Mouse (Mus musculus) heart, adult 2 months (tissue): Measurements from ENCODE around the gene Mas1. TPM values are rescaled to one million over a fixed set of nuclear protein-coding genes. Genes with fewer than 3 reads are reported as not detected.

Source experiments
- DNase-seq, 2 experiments: peaks; one replicate each; pipeline ENCODE4 v3.0.0; 2021
- H3K27ac ChIP-seq: fragments of 200-600 bp; 2 replicates; pipeline ENCODE4 v1.8.1; 2022
- H3K27me3 ChIP-seq: fragments of 200-500 bp; 2 replicates; pipeline ENCODE4 v1.6.1; 2012; ENCODE audit warnings: mild to moderate bottlenecking, low read length, inconsistent platforms, mixed read lengths; ENCODE audit not compliant: control insufficient read depth, insufficient read depth
- H3K36me3 ChIP-seq: fragments of 200-500 bp; 2 replicates; pipeline ENCODE4 v1.6.1; 2012; ENCODE audit warnings: low read length, inconsistent platforms; ENCODE audit not compliant: control insufficient read depth, insufficient read depth
- H3K4me1 ChIP-seq: fragments of 200-500 bp; 2 replicates; pipeline ENCODE4 v1.6.1; 2011; ENCODE audit warnings: low read length; ENCODE audit not compliant: control insufficient read depth, insufficient read depth
- H3K4me3 ChIP-seq: fragments of 200-600 bp; 2 replicates; pipeline ENCODE4 v1.8.1; 2022
- H3K79me2 ChIP-seq: fragments of 200-500 bp; replicated peaks from 2 replicates; pipeline ENCODE4 v1.6.1; 2012; ENCODE audit warnings: mild to moderate bottlenecking, inconsistent platforms, low read length, moderate library complexity, mixed read lengths; ENCODE audit not compliant: control insufficient read depth, insufficient read depth
- H3K9ac ChIP-seq: fragments of 200-500 bp; 2 replicates; pipeline ENCODE4 v1.6.1; 2012; ENCODE audit warnings: low read depth, mild to moderate bottlenecking, control low read depth, inconsistent platforms, low read length, mixed read lengths
- CTCF ChIP-seq: fragments of 200-600 bp; IDR thresholded peaks from 2 replicates; pipeline ENCODE4 v1.8.1; 2022; ENCODE audit warnings: antibody characterized with exemption, mild to moderate bottlenecking, moderate library complexity
- EP300 ChIP-seq: fragments of 200-500 bp; IDR thresholded peaks from 2 replicates; pipeline ENCODE4 v1.6.1; 2011; ENCODE audit warnings: low read depth, low read length, control low read depth; ENCODE audit not compliant: insufficient read depth
- POLR2A ChIP-seq: fragments of 200-500 bp; IDR thresholded peaks from 2 replicates; pipeline ENCODE4 v1.6.1; 2011; ENCODE audit warnings: mild to moderate bottlenecking, low read depth, low read length, control low read depth; ENCODE audit not compliant: insufficient read depth
- WGBS: fragments of 180-500 bp; shearing (Covaris S2); methylation state at CpG from one replicate; pipeline ENCODE4 v1.1.7; 2018; 5-methylcytosine and 5-hydroxymethylcytosine counted together
- intact Hi-C: fragments of 180-260 bp; cut with DNase I; formaldehyde crosslinking; loops from one replicate; pipeline ENCODE4 v1.15.1; 2025
- polyA plus RNA-seq: library from polyadenylated mRNA; depleted of rRNA; stranded (reverse); fragments of >200 nt; gene quantifications from 2 replicates; pipeline ENCODE4 v1.2.3, GENCODE M21; 2012
- total RNA-seq, 2 experiments: library from RNA; stranded (reverse); gene quantifications; 2 replicates each; pipeline ENCODE4 v1.2.3; 2021

Mas1 gene
- total and polyA plus RNA-seq, 3 experiments = 0.68 to 1.6 (median 1.0) TPM

DNA sequence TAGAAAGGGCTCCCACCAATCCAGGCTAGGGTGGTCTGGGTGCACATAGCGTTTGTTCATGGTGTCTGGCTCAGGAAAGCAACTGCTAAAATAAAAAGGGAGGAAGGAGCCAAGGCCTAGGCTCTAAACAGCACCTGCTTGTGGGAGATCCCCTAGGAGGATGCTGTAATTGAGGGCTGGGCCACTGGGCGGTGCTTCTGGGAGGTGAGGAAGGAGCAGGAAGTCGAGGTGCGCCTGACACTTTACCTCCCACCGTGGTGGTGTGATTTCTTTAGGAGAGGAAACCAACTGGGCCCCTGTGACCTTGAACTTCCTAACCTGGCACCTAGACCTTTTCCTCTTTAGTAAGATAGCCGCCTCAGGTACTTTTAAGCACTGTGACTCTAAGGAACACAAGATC lies 18.7 kb upstream of the Mas1 start:
- no peaks in the 10 kb centered on the region for H3K79me2 ChIP-seq
- DNase-seq = no peak
- intact Hi-C loops = no loop called here
- TF ChIP-seq CTCF = peak; percentile 12; the same call in 1 of the 2 replicates
- TF ChIP-seq POLR2A = no peak
- 40% methylated on average over 6 of the region's 6 CpGs for WGBS
- H3K4me3 ChIP-seq = no peak overlapping the region
- H3K27ac ChIP-seq = peak overlapping the region; percentile 55
- H3K27me3 ChIP-seq = no peaks in the 10 kb centered on the region
- H3K4me1 ChIP-seq = peaks cover 1% of the 10 kb centered on the region; the same call in 1 of the 2 replicates
- H3K36me3 ChIP-seq = no peaks in the 10 kb centered on the region
- no peak overlapping the region for H3K9ac ChIP-seq

DNA sequence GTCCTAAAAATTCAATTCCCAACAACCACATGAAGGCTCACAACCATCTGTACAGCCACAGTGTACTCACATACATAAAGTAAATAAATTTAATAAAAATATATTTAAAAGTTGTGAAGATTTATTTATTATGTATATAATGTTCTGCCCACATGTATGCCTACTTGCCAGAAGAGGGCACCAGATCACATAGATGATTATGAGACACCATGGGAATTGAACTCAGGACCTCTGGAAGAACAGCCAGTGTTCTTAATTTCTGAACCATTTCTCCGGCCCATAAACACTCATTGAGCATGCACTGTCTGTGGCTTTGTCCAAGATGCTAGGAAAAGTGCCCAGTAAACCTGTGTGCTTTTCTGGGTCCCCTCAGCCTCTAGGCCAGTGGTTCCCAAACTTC lies 13.3 kb upstream of the Mas1 start:
- H3K9ac ChIP-seq = no peak overlapping the region
- intact Hi-C loops = loop anchor here (2.0 to 5.0 kb wide), 2 partner anchors 116 to 131 kb away; no protein-coding TSS in a partner anchor
- H3K79me2 ChIP-seq = no peaks in the 10 kb centered on the region
- H3K27ac ChIP-seq = no peak overlapping the region
- H3K4me3 ChIP-seq = no peak overlapping the region
- TF ChIP-seq CTCF (peak; percentile 32; the same call in 1 of the 2 replicates), EP300 (no peak), POLR2A (no peak)
- no peaks in the 10 kb centered on the region for H3K36me3 ChIP-seq
- 75% methylated on average over 1 of the region's 1 CpGs for WGBS
- peaks cover 2% of the 10 kb centered on the region; the same call in 1 of the 2 replicates for H3K4me1 ChIP-seq
- no peak for DNase-seq
- no peaks in the 10 kb centered on the region for H3K27me3 ChIP-seq

DNA sequence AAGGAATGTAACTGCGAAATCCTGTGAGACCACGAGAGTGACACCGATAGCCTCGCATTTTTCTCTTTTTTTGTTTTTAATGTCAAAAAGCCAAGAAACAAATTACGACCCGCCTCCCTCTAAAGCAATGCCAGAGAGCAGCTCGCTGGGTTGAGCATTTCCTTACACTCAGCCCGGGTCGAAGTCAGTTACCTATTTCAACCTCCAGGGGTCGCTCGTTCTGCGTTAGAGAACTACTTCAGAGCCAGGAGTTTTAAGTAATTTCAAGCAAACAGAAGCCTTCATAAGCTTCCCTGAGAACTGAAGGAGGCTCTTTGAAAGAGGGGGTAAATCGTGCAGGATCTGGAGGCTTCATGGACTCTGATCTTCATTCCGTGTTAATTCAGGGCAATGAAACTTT lies 12.2 kb upstream of the Mas1 start:
- Histone ChIP-seq H3K36me3 (no peaks in the 10 kb centered on the region), H3K27me3 (no peaks in the 10 kb centered on the region), H3K27ac (peak overlapping the region; percentile 36; the same call in 1 of the 2 replicates), H3K79me2 (no peaks in the 10 kb centered on the region), H3K4me3 (peak overlapping the region; percentile 20; the same call in 1 of the 2 replicates), H3K4me1 (peaks cover 2% of the 10 kb centered on the region; the same call in 1 of the 2 replicates), H3K9ac (peak overlapping the region; percentile 37; the same call in 1 of the 2 replicates)
- intact Hi-C loops = loop anchor here (2.0 to 5.0 kb wide), 2 partner anchors 117 to 132 kb away; no protein-coding TSS in a partner anchor
- DNase-seq = peak; percentile 75 to 79
- TF ChIP-seq EP300 (0 out of 2 replicates have a peak, but pooled peaks have one; percentile 22), POLR2A (no peak), CTCF (peak; percentile 90)
- WGBS = 2% methylated on average over 14 of the region's 14 CpGs

DNA sequence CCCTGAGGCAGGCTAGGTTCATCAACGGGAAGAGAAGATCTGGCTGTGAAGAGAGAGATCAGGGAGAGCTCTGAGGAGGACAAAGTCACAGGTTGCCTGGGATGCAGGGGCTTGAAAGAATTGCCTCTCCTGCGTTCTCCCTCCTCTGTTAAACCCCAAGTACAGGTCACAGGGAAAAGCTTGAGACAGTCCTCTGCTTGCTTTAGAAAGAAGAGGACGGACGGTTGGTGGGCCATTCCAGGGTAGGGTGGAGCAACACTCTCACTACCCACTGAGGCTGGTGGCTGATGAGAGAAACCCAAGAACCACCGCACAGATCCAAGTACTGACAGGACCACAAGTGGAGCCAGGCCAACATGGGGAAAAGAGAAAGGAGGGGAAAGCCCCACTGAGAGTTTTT lies 7.8 kb upstream of the Mas1 start, which contains the start of gene Mrgprh:
Mrgprh (plus strand) TSS at position 301 of the 400 bp plus-strand sequence.
- H3K4me3 ChIP-seq = no peak within 1 kb of the TSS
- no peak for TF ChIP-seq CTCF
- no peak for TF ChIP-seq EP300
- TF ChIP-seq POLR2A = no peak
- H3K27ac ChIP-seq = no peak within 1 kb of the TSS
- DNase-seq = no peak
- H3K27me3 ChIP-seq = no peaks in the 10 kb centered on the region
- 82% methylated on average over 5 of the region's 5 CpGs for WGBS
- no peak within 1 kb of the TSS for H3K9ac ChIP-seq
- H3K4me1 ChIP-seq = 0 out of 2 replicates have a peak, but pooled peaks cover 1% of the 10 kb centered on the region
- intact Hi-C loops = no loop called here
- no peaks in the 10 kb centered on the region for H3K36me3 ChIP-seq
- H3K79me2 ChIP-seq = no peaks in the 10 kb centered on the region

DNA sequence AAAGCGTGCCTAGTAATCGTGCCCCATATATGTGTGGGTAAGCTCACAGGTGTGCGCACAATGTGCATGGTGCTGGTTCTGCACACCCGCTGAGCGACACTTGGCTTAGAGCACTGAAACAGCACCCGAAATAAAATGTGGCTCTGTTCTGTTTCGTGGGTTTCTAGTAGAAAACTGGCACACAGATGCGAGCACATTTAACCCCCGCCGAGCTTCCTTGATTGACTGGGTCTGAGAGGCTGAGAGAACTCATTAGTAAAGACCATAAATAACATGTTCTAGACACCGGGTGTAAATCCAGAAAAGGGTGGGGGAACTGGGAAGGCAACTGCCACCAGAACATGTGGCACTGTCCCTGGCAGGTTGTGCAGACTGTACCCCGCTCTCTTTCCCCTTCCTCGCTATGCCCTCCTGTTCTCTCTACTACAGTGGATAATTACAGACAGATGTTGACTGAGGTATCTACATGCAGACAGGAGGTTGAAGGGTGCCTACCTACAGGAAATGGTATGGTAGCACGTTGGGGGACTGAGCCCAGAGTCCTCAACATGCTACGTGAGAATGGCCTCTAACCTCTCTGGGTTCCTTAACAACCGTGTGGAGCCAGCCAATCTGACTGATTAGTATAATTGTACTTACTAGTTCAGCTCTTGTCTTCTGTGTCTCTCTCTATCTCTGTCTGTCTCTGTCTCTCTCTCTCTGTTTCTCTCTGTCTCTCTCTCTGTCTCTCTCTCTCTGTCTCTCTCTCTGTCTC lies 4.5 kb upstream of the Mas1 start:
- WGBS = 73% methylated on average over 16 of the region's 16 CpGs
- H3K4me1 ChIP-seq = no peaks in the 10 kb centered on the region
- H3K79me2 ChIP-seq = no peaks in the 10 kb centered on the region
- TF ChIP-seq EP300 (no peak), POLR2A (no peak), CTCF (no peak)
- no peak overlapping the region for H3K4me3 ChIP-seq
- DNase-seq = no peak
- intact Hi-C loops = no loop called here
- H3K9ac ChIP-seq = no peak overlapping the region
- no peaks in the 10 kb centered on the region for H3K27me3 ChIP-seq
- no peak overlapping the region for H3K27ac ChIP-seq
- H3K36me3 ChIP-seq = no peaks in the 10 kb centered on the region

DNA sequence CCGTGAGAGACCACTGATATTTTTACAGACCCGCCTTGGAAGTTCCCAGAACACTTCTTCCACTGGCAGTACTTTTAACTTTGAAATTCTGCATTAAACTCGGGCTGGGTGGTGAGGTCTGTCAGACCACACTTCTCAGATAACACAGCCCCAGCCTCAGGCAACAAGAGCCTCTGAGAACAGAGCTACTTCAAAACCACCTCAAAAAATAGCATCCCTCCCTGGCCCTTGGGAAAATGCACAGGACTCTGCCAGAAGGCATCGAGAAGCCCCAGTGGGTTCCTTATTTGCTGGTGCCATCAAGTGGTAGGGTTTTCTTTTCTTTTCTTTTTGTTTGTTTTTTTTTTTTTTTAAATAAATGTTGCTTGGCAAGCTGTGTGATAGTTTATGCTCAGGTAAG lies 697 bp upstream of the Mas1 start:
- no peak for TF ChIP-seq CTCF
- 14% methylated on average over 4 of the region's 4 CpGs for WGBS
- no peaks in the 10 kb centered on the region for H3K79me2 ChIP-seq

More for the DNA sequence above, 697 bp upstream of the Mas1 start:
- Histone ChIP-seq H3K27ac (no peak overlapping the region), H3K27me3 (no peaks in the 10 kb centered on the region), H3K4me1 (no peaks in the 10 kb centered on the region; the same call in 1 of the 2 replicates), H3K36me3 (no peaks in the 10 kb centered on the region), H3K4me3 (no peak overlapping the region), H3K9ac (no peak overlapping the region)
- DNase-seq = no peak
- intact Hi-C loops = loop anchor here (10.0 kb wide), 1 partner anchor 454 kb away; no protein-coding TSS in a partner anchor
